Mouse (Mus musculus) small intestine, adult 2 months (tissue): ENCODE data around the gene Adh1. TPM values are rescaled to one million over a fixed set of nuclear protein-coding genes. Genes with fewer than 3 reads are reported as not detected.
A peak's percentile ranks its signal among the peaks of the same experiment; 100 is the strongest.

Experiments used
- H3K27ac ChIP-seq: fragments of 200-500 bp; 2 replicates; pipeline ENCODE4 v1.5.1; 2012; ENCODE audit warnings: low read depth, low read length, control low read depth, inconsistent platforms; ENCODE audit not compliant: insufficient read depth
- H3K27me3 ChIP-seq: fragments of 200-500 bp; 2 replicates; pipeline ENCODE4 v1.6.1; 2012; ENCODE audit warnings: mild to moderate bottlenecking, moderate library complexity, low read length, inconsistent platforms; ENCODE audit not compliant: control insufficient read depth, insufficient read depth
- H3K36me3 ChIP-seq: fragments of 200-500 bp; 2 replicates; pipeline ENCODE4 v1.6.1; 2012; ENCODE audit warnings: mild to moderate bottlenecking, low read length, control low read depth, inconsistent platforms; ENCODE audit not compliant: control insufficient read depth, insufficient read depth
- H3K4me1 ChIP-seq: fragments of 200-500 bp; 2 replicates; pipeline ENCODE4 v1.6.1; 2012; ENCODE audit warnings: low read length, inconsistent platforms, mixed read lengths; ENCODE audit not compliant: control insufficient read depth, insufficient read depth, insufficient read length
- H3K4me3 ChIP-seq: fragments of 200-500 bp; 2 replicates; pipeline ENCODE4 v1.5.1; 2012; ENCODE audit warnings: low read depth, mild to moderate bottlenecking, control low read depth, inconsistent platforms, low read length, moderate library complexity
- CTCF ChIP-seq: fragments of 200-500 bp; IDR thresholded peaks from 2 replicates; pipeline ENCODE4 v1.5.1; 2012; ENCODE audit warnings: low read depth, mild to moderate bottlenecking, control low read depth, inconsistent platforms, low read length, moderate library complexity, mixed read lengths; ENCODE audit not compliant: insufficient replicate concordance, insufficient read length; ENCODE audit errors: extremely low read depth
- POLR2A ChIP-seq: fragments of 200-500 bp; IDR thresholded peaks from 2 replicates; pipeline ENCODE4 v1.6.1; 2012; ENCODE audit warnings: low read depth, mild to moderate bottlenecking, control low read depth, inconsistent platforms, low read length, moderate library complexity
- WGBS: fragments of 180-500 bp; shearing (Covaris S2); methylation state at CpG from one replicate; pipeline ENCODE4 v1.1.7; 2018; 5-methylcytosine and 5-hydroxymethylcytosine counted together
- polyA plus RNA-seq: library from polyadenylated mRNA; depleted of rRNA; stranded (reverse); fragments of >200 nt; gene quantifications from 2 replicates; pipeline ENCODE4 v1.2.3, GENCODE M21; 2012

Adh1 gene
- polyA plus RNA-seq, 1 experiment = 137 TPM

DNA sequence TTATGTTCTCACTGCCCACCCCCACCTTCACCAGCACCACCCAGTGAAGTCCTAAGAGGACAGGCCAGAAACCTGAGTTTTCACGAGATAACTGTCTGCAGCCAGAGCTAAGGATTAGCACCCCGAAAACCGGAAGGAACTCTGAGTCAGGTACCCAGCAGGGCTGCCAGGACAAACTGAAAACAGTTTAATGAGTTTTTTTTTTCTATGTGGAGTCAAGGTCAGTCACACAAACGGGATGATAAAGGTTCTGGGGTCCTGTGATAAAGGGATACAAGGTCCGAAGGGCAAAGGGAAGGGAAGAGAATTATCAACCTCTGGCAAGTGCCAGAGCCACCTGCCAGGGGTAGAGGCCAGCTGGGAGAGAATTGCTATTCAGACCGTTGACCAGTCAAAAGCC is 19.4 kb upstream of the Adh1 start:
- Histone ChIP-seq H3K4me1 (peaks cover 28% of the 10 kb centered on the region; the same call in 1 of the 2 replicates), H3K27ac (peak overlapping the region; percentile 92), H3K27me3 (no peaks in the 10 kb centered on the region), H3K36me3 (no peaks in the 10 kb centered on the region), H3K4me3 (no peak overlapping the region)
- TF ChIP-seq CTCF (no peak), POLR2A (no peak)
- 21% methylated on average over 6 of the region's 6 CpGs for WGBS

DNA sequence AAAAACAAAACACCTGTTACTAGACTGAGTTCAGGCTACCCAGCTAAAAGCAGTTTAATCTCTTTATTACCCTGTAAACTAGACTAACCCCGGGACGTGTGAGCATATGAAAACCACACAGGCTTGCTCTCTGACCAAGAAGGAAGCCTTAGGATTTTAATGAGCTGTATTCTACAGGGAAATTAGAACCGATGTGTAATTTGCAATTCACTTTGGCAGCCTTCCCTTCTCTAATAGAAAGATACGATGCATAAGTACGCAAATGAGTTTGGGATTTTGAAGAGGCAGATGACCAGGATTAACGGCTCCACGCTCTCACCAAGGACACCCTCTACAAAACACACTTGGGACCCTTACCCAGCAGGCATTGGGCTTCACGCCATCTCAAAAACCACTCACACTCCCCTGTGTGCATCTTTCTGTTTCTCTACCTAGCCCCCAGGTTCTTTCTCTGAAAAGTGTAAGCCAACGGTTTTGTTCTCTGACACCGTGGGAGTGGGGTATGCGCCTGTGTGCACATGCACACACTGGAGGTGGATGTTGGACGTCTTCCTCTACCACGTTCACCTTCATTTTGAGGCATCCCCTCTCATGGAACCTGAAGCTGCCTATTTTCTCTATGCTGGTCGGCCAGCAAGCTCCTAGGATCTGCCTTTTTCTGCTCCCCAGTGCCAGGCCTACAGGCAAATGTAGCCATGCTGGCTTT is 18.6 kb upstream of the Adh1 start:
- Histone ChIP-seq H3K4me1 (peaks cover 28% of the 10 kb centered on the region; the same call in 1 of the 2 replicates), H3K36me3 (no peaks in the 10 kb centered on the region), H3K27ac (peak overlapping the region; percentile 90), H3K4me3 (no peak overlapping the region), H3K27me3 (no peaks in the 10 kb centered on the region)
- 50% methylated on average over 14 of the region's 14 CpGs for WGBS
- TF ChIP-seq CTCF (no peak), POLR2A (no peak)

DNA sequence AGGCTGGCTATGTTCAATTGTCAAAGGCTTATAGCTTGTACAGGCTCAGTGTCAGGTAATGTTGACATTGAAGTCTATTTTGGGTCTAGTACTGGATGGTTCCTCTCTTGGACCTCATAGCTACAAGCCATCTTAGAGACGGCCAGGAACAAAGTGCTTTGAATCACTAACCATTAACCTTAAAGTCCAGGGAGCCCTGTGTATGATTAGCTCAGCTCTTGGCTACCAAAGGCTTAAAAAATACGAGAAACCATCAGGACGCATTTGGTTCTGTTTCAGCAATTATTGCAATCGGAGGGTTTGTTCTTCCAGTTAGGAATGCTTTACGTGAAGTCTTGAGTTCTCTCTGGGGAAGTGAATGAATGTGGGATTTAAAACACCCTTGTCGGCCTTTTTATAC is 17.9 kb upstream of the Adh1 start:
- Histone ChIP-seq H3K36me3 (no peaks in the 10 kb centered on the region), H3K27me3 (no peaks in the 10 kb centered on the region), H3K4me1 (peaks cover 26% of the 10 kb centered on the region; the same call in 1 of the 2 replicates), H3K4me3 (no peak overlapping the region), H3K27ac (peak overlapping the region; percentile 15; the same call in 1 of the 2 replicates)
- TF ChIP-seq POLR2A (no peak), CTCF (no peak)
- WGBS = 69% methylated on average over 6 of the region's 6 CpGs

DNA sequence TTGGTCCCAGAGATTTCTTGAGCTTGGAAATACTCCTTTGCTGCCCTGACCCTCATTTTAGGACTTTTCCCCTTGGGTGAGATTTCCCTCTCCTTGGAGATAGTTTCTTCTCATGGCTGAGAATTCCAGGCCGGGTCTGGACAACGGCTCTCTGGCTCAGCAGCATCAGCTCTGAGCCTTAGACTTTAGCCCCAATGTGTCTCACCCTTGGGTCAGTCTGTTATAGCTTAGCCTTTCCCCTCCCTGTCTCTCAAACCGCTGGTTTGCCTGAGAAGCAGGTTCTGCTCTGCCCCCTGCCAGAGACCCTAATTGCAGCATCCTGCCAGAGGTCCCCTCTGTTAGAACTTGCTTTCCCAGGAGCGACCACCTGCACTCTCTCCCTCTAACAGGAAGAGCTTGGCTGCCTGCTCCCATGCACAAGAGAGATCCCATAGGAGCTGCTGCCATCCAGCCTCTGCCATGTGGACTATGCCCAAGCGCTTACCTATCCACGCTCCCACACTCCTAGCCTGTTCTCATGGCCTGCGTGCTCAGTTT is 16.4 kb upstream of the Adh1 start:
- Histone ChIP-seq H3K27me3 (no peaks in the 10 kb centered on the region), H3K27ac (peak overlapping the region; percentile 55), H3K4me1 (peaks cover 23% of the 10 kb centered on the region; the same call in 1 of the 2 replicates), H3K36me3 (no peaks in the 10 kb centered on the region), H3K4me3 (no peak overlapping the region)
- whole genome bisulfite sequencing = 39% methylated on average over 7 of the region's 7 CpGs
- TF ChIP-seq POLR2A (no peak), CTCF (0 out of 2 replicates have a peak, but pooled peaks have one; percentile 4)

DNA sequence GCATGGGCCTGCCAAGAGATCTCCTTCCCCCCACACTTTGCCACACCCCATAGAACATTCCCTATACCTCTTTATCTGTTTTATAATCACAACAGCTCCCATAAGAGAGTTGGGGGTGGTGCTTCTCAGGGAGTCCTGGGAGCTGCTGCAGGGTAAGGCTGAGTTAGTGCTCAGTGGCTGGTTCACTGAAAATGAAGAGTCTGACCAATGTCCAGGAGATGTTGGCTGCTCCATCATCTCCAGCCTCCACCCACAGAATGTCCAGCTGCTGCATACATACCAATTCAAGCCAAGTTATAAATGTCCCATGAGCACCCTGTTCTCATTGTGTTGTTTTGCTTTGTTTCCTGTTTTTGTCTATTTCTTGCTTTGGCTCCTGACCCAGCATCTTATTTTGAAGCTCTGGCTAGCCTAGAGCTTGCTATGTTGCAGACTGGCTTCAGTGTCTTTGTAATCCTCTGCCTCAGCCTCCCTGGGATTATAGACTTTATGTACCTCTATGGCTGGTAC is 14.2 kb upstream of the Adh1 start:
- Histone ChIP-seq H3K27ac (no peak overlapping the region), H3K27me3 (no peaks in the 10 kb centered on the region), H3K36me3 (no peaks in the 10 kb centered on the region), H3K4me1 (peaks cover 23% of the 10 kb centered on the region; the same call in 1 of the 2 replicates), H3K4me3 (no peak overlapping the region)
- TF ChIP-seq POLR2A (no peak), CTCF (no peak)

DNA sequence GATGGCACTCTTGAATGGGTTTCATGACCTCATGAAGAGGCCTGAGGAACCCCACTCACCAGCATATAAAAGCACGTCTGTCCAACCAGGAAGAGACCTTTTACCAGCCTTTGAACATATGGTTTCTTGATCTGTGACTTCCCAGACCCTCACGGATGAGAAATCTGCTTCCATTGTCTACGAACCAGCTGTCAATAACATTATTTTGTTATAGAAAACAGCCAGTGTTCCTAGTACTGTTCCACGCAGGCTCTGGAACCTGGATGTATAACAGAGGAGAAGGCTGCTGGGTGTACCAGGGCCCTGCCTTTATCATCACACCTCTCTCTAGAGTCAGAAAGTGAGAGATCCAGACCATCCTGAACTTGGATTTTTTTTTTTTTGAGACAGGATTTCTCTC is 13.6 kb upstream of the Adh1 start:
- WGBS = 93% methylated on average over 4 of the region's 4 CpGs
- H3K27ac ChIP-seq = no peak overlapping the region
- H3K27me3 ChIP-seq = no peaks in the 10 kb centered on the region
- peaks cover 21% of the 10 kb centered on the region; the same call in 1 of the 2 replicates for H3K4me1 ChIP-seq
- no peaks in the 10 kb centered on the region for H3K36me3 ChIP-seq
- H3K4me3 ChIP-seq = no peak overlapping the region
- TF ChIP-seq CTCF (no peak), POLR2A (no peak)

DNA sequence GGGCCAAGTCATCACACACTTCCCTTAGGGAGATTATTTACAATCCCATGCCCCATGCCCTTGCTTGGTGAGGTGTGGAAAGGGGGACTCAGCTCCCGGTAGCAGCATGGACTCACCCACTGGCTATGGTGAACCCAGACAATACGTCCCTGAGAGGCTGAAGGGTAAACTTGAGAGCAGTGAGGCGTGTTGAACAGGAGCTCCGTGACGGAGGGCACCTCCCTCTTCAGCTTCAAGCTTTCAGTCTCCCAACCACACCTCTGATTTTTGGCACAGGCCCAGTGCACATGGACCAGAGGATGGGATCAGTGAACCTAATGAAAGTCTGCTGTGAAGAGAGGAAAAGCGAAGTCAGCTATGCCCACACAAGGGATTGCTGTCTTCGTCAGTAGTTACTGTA is 12.8 kb upstream of the Adh1 start:
- 54% methylated on average over 7 of the region's 7 CpGs for WGBS
- no peaks in the 10 kb centered on the region for H3K36me3 ChIP-seq
- H3K4me3 ChIP-seq = no peak overlapping the region
- H3K4me1 ChIP-seq = peaks cover 17% of the 10 kb centered on the region; the same call in 1 of the 2 replicates
- no peaks in the 10 kb centered on the region for H3K27me3 ChIP-seq
- TF ChIP-seq POLR2A = no peak
- no peak for TF ChIP-seq CTCF
- H3K27ac ChIP-seq = peak overlapping the region; percentile 16; the same call in 1 of the 2 replicates
